Mouse (Mus musculus) erythroblast, embryonic 14.5 days (primary cell): Measurements from ENCODE around the gene Neil3.

Experiments
- GATA1 ChIP-seq: IDR thresholded peaks from 2 replicates; pipeline ENCODE4 v1.6.1; 2012; ENCODE audit warnings: low read length, inconsistent platforms, mixed read lengths
- TAL1 ChIP-seq: IDR thresholded peaks from 3 replicates; pipeline ENCODE4 v1.6.1; 2012; ENCODE audit warnings: low read length, inconsistent platforms, mixed read lengths

DNA sequence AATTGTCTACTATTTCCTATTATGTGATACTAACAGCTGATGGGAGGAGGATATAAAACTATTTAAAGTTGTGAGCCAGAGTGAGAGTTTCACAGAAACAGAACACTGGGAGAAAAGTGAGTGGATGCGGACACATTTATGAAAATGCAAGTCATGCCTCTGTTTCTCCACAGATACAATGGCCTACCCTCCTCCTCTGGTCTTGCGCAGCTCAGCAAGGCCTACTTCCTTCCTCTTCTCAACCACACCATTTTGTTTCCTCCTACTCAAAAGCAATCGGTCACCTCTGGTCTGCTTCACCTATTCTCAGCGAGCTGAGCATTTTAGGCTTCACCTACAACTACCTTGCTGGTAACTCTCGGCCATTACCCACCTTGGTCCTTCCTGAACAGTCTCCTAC lies 34.0 kb downstream of the Neil3 start:
- TF ChIP-seq GATA1 (no peak), TAL1 (no peak)
